Mouse (Mus musculus) intestine, embryonic 15.5 days (tissue): Measurements from ENCODE around the gene Pip5kl1. TPM values are rescaled to one million over a fixed set of nuclear protein-coding genes. Genes with fewer than 3 reads are reported as not detected.

Experiments
- ATAC-seq: fragments of 200-750 bp; cut with Nextera tagmentation; 2 replicates; pipeline ENCODE4 v1.8.0; 2017; ENCODE audit warnings: moderate TSS enrichment, moderate library complexity
- H3K27ac ChIP-seq: fragments of 300-500 bp; sonication (generic); 2 replicates; pipeline ENCODE4 v1.5.1; 2015; ENCODE audit warnings: mild to moderate bottlenecking, inconsistent platforms
- H3K27me3 ChIP-seq: fragments of 300-500 bp; sonication (generic); replicated peaks from 2 replicates; pipeline ENCODE4 v1.6.1; 2015; ENCODE audit warnings: inconsistent platforms
- H3K36me3 ChIP-seq: fragments of 300-500 bp; sonication (generic); 2 replicates; pipeline ENCODE4 v1.6.1; 2015; ENCODE audit warnings: inconsistent platforms
- H3K4me1 ChIP-seq: fragments of 300-500 bp; sonication (generic); replicated peaks from 2 replicates; pipeline ENCODE4 v1.6.1; 2015; ENCODE audit warnings: inconsistent platforms
- H3K4me2 ChIP-seq: fragments of 300-500 bp; sonication (generic); replicated peaks from 2 replicates; pipeline ENCODE4 v1.6.1; 2015; ENCODE audit warnings: mild to moderate bottlenecking, inconsistent platforms
- H3K4me3 ChIP-seq: fragments of 300-500 bp; sonication (generic); replicated peaks from 2 replicates; pipeline ENCODE4 v1.5.1; 2015; ENCODE audit warnings: inconsistent platforms
- H3K9ac ChIP-seq: fragments of 300-500 bp; sonication (generic); 2 replicates; pipeline ENCODE4 v1.6.1; 2015; ENCODE audit warnings: inconsistent platforms
- H3K9me3 ChIP-seq: fragments of 300-500 bp; sonication (generic); 2 replicates; pipeline ENCODE4 v1.6.1; 2016; ENCODE audit warnings: inconsistent platforms
- WGBS: fragments of 180-500 bp; shearing (Covaris S2); methylation state at CpG from one replicate; pipeline ENCODE4 v1.1.7; 2015; 5-methylcytosine and 5-hydroxymethylcytosine counted together
- polyA plus RNA-seq: library from polyadenylated mRNA; unstranded; fragments of >200 nt; fragmentation: Nextera tagmentation; extraction: Ambion mirVana; gene quantifications from 2 replicates; pipeline ENCODE4 v1.2.1, GENCODE M21; 2015

Gene Pip5kl1
- 0.56 and 0.69 TPM in 2 replicates for polyA plus RNA-seq

- H3K4me1 ChIP-seq, result peaks cover 19% of the 10 kb centered on the region
- peak within 1 kb of the TSS; percentile 87 for H3K4me2 ChIP-seq
- no peaks in the 10 kb centered on the region for H3K9me3 ChIP-seq
- ATAC-seq, result no peak
- 76% methylated on average over 6 of the region's 6 CpGs for WGBS
- no peak within 1 kb of the TSS for H3K27ac ChIP-seq
- H3K4me3 ChIP-seq, result peak within 1 kb of the TSS; percentile 37
- 0 out of 2 replicates have a peak, but pooled peaks cover 3% of the 10 kb centered on the region for H3K36me3 ChIP-seq
- H3K9ac ChIP-seq, result peak within 1 kb of the TSS; percentile 46
- peaks cover 18% of the 10 kb centered on the region; the same call in 1 of the 2 replicates for H3K27me3 ChIP-seq
Measured at GRCm38 (mm10) chr2:32574497-32574896, at the start of gene Pip5kl1. Pip5kl1 (plus strand) TSS chr2:32574797.

- WGBS, result 85% methylated on average over 12 of the region's 12 CpGs
- H3K27ac ChIP-seq, result no peak overlapping the region
- no peak overlapping the region for H3K9ac ChIP-seq
- no peaks in the 10 kb centered on the region for H3K27me3 ChIP-seq
- no peak overlapping the region for H3K4me3 ChIP-seq
- H3K36me3 ChIP-seq, result no peaks in the 10 kb centered on the region
- peaks cover 7% of the 10 kb centered on the region; the same call in 1 of the 2 replicates for H3K4me1 ChIP-seq
- ATAC-seq, result no peak
- H3K9me3 ChIP-seq, result no peaks in the 10 kb centered on the region
- H3K4me2 ChIP-seq, result no peak overlapping the region
Measured at GRCm38 (mm10) chr2:32525816-32526215, 48.8 kb upstream of the Pip5kl1 start.

- Histone ChIP-seq H3K36me3 (no peaks in the 10 kb centered on the region), H3K4me2 (no peak overlapping the region), H3K9me3 (no peaks in the 10 kb centered on the region), H3K27me3 (no peaks in the 10 kb centered on the region), H3K9ac (no peak overlapping the region), H3K27ac (no peak overlapping the region), H3K4me1 (peaks cover 7% of the 10 kb centered on the region; the same call in 1 of the 2 replicates), H3K4me3 (no peak overlapping the region)
- no peak for ATAC-seq
- WGBS, result 80% methylated on average over 14 of the region's 14 CpGs
Measured at GRCm38 (mm10) chr2:32527468-32527966, 47.1 kb upstream of the Pip5kl1 start.

GRCm38 (mm10) chr2:32528326-32528725, 46.3 kb upstream of the Pip5kl1 start:
- H3K4me2 ChIP-seq, result no peak overlapping the region
- H3K9me3 ChIP-seq, result no peaks in the 10 kb centered on the region
- no peak overlapping the region for H3K4me3 ChIP-seq
- H3K9ac ChIP-seq, result no peak overlapping the region
- ATAC-seq, result no peak
- no peaks in the 10 kb centered on the region for H3K27me3 ChIP-seq
- peaks cover 10% of the 10 kb centered on the region for H3K4me1 ChIP-seq
- no peak overlapping the region for H3K27ac ChIP-seq
- WGBS, result 73% methylated on average over 1 of the region's 1 CpGs
- H3K36me3 ChIP-seq, result no peaks in the 10 kb centered on the region

- Histone ChIP-seq H3K36me3 (no peaks in the 10 kb centered on the region), H3K27ac (no peak overlapping the region), H3K9ac (no peak overlapping the region), H3K4me3 (no peak overlapping the region), H3K9me3 (no peaks in the 10 kb centered on the region), H3K4me1 (peaks cover 13% of the 10 kb centered on the region; the same call in 1 of the 2 replicates), H3K4me2 (no peak overlapping the region), H3K27me3 (no peaks in the 10 kb centered on the region)
- ATAC-seq, result no peak
- 78% methylated on average over 2 of the region's 2 CpGs for WGBS
Measured at GRCm38 (mm10) chr2:32530479-32530878, 44.1 kb upstream of the Pip5kl1 start.

GRCm38 (mm10) chr2:32533163-32533562, 41.4 kb upstream of the Pip5kl1 start:
- Histone ChIP-seq H3K27ac (no peak overlapping the region), H3K36me3 (no peaks in the 10 kb centered on the region), H3K4me1 (peaks cover 22% of the 10 kb centered on the region), H3K9me3 (no peaks in the 10 kb centered on the region), H3K4me2 (no peak overlapping the region), H3K4me3 (no peak overlapping the region), H3K9ac (no peak overlapping the region), H3K27me3 (no peaks in the 10 kb centered on the region)
- no peak for ATAC-seq
- 87% methylated on average over 2 of the region's 2 CpGs for WGBS

- Histone ChIP-seq H3K27me3 (no peaks in the 10 kb centered on the region), H3K4me3 (peak overlapping the region; percentile 92), H3K4me1 (peaks cover 33% of the 10 kb centered on the region), H3K9ac (peak overlapping the region; percentile 43), H3K9me3 (no peaks in the 10 kb centered on the region), H3K27ac (peak overlapping the region; percentile 95), H3K4me2 (peak overlapping the region; percentile 83), H3K36me3 (no peaks in the 10 kb centered on the region)
- peak; percentile 18 for ATAC-seq
- 10% methylated on average over 13 of the region's 13 CpGs for WGBS
Measured at GRCm38 (mm10) chr2:32534061-32534732, 40.4 kb upstream of the Pip5kl1 start.

- H3K4me1 ChIP-seq, result peaks cover 40% of the 10 kb centered on the region
- WGBS, result under 1% methylated on average over 67 of the region's 67 CpGs
Measured at GRCm38 (mm10) chr2:32534733-32535471, 39.7 kb upstream of the Pip5kl1 start, which contains the start of gene Fam102a. Fam102a (plus strand) TSS chr2:32535332.

GRCm38 (mm10) chr2:32535501-32535991, 39.1 kb upstream of the Pip5kl1 start:
- ATAC-seq, result peak; percentile 82

More at GRCm38 (mm10) chr2:32534733-32535471, 39.7 kb upstream of the Pip5kl1 start, which contains the start of gene Fam102a:
- Histone ChIP-seq H3K9ac (peak within 1 kb of the TSS; percentile 99), H3K36me3 (no peaks in the 10 kb centered on the region), H3K4me2 (peak within 1 kb of the TSS; percentile 83), H3K27ac (peak within 1 kb of the TSS; percentile 100), H3K27me3 (no peaks in the 10 kb centered on the region), H3K9me3 (no peaks in the 10 kb centered on the region), H3K4me3 (peak within 1 kb of the TSS; percentile 92)
- peak; percentile 95 for ATAC-seq

GRCm38 (mm10) chr2:32536086-32536633, 38.4 kb upstream of the Pip5kl1 start:
- peak overlapping the region; percentile 99 for H3K9ac ChIP-seq
- no peaks in the 10 kb centered on the region for H3K9me3 ChIP-seq
- H3K4me3 ChIP-seq, result peak overlapping the region; percentile 92
- H3K27me3 ChIP-seq, result no peaks in the 10 kb centered on the region
- no peaks in the 10 kb centered on the region for H3K36me3 ChIP-seq
- H3K27ac ChIP-seq, result peak overlapping the region; percentile 100
- H3K4me2 ChIP-seq, result peak overlapping the region; percentile 83
- under 1% methylated on average over 14 of the region's 14 CpGs for WGBS
- peaks cover 42% of the 10 kb centered on the region for H3K4me1 ChIP-seq
- no peak for ATAC-seq

More at GRCm38 (mm10) chr2:32535501-32535991, 39.1 kb upstream of the Pip5kl1 start:
- under 1% methylated on average over 56 of the region's 56 CpGs for WGBS
- peak overlapping the region; percentile 99 for H3K9ac ChIP-seq
- peak overlapping the region; percentile 83 for H3K4me2 ChIP-seq
- H3K27me3 ChIP-seq, result no peaks in the 10 kb centered on the region
- H3K4me1 ChIP-seq, result peaks cover 42% of the 10 kb centered on the region
- H3K4me3 ChIP-seq, result peak overlapping the region; percentile 92
- peak overlapping the region; percentile 100 for H3K27ac ChIP-seq
- H3K36me3 ChIP-seq, result no peaks in the 10 kb centered on the region
- no peaks in the 10 kb centered on the region for H3K9me3 ChIP-seq

GRCm38 (mm10) chr2:32536634-32537359, 37.8 kb upstream of the Pip5kl1 start:
- ATAC-seq, result no peak
- WGBS, result 9% methylated on average over 11 of the region's 11 CpGs
- Histone ChIP-seq H3K4me1 (peaks cover 42% of the 10 kb centered on the region), H3K9me3 (no peaks in the 10 kb centered on the region), H3K9ac (peak overlapping the region; percentile 99), H3K27me3 (no peaks in the 10 kb centered on the region), H3K4me3 (peak overlapping the region; percentile 92), H3K27ac (peak overlapping the region; percentile 69), H3K36me3 (no peaks in the 10 kb centered on the region), H3K4me2 (peak overlapping the region; percentile 83)
